Comparison of ENCODE assay signal across 21 mouse cellular contexts in genomic region chr10:34856494-34857146, GRCm38 (mm10).
"Had no signal": no experiment of that assay in that cellular context is flagged by ENCODE, and none has a peak within 500 bp of the region (broad histone marks: within the 10 kb centered on the region; RNA-seq: fewer than 3 reads in every experiment).

No protein-coding gene starts in this region.

- H3K4me1 ChIP-seq: intestine, embryonic 15.5 days; kidney, embryonic 15.5 days; limb, embryonic 12.5 days; limb, embryonic 15.5 days; megakaryocyte, embryonic 14.5 days; midbrain, embryonic 12.5 days; stomach, embryonic 15.5 days had no signal

- ATAC-seq: intestine, embryonic 15.5 days; liver, postnatal 0 days; lung, postnatal 0 days had no signal

- H3K9me3 ChIP-seq: intestine, embryonic 15.5 days; kidney, embryonic 15.5 days; limb, embryonic 12.5 days; limb, embryonic 15.5 days; megakaryocyte, embryonic 14.5 days; midbrain, embryonic 12.5 days; stomach, embryonic 15.5 days had no signal

- H3K9ac ChIP-seq: intestine, embryonic 15.5 days; kidney, embryonic 15.5 days; limb, embryonic 12.5 days; limb, embryonic 15.5 days; liver, embryonic 14.5 days; liver, postnatal 0 days; lung, embryonic 14.5 days; midbrain, embryonic 12.5 days; stomach, embryonic 15.5 days had no signal

- H3K27me3 ChIP-seq: intestine, embryonic 15.5 days; kidney, embryonic 15.5 days; limb, embryonic 12.5 days; limb, embryonic 15.5 days; megakaryocyte, embryonic 14.5 days; midbrain, embryonic 12.5 days; stomach, embryonic 15.5 days had no signal

- H3K36me3 ChIP-seq: intestine, embryonic 15.5 days; kidney, embryonic 15.5 days; limb, embryonic 12.5 days; limb, embryonic 15.5 days; midbrain, embryonic 12.5 days; stomach, embryonic 15.5 days had no signal

- H3K4me3 ChIP-seq: intestine, embryonic 15.5 days; kidney, embryonic 15.5 days; limb, embryonic 12.5 days; limb, embryonic 15.5 days; megakaryocyte, embryonic 14.5 days; midbrain, embryonic 12.5 days; stomach, embryonic 15.5 days had no signal

- H3K27ac ChIP-seq: intestine, embryonic 15.5 days; kidney, embryonic 15.5 days; limb, embryonic 12.5 days; limb, embryonic 15.5 days; liver, embryonic 14.5 days; midbrain, embryonic 12.5 days; stomach, embryonic 15.5 days had no signal

- DNase-seq: kidney, adult 11 months; kidney, adult 8-10 months; kidney, postnatal 14 days; kidney, postnatal 4 days; left cerebral cortex, postnatal 4 days; liver, postnatal 0 days; lung, embryonic 14.5 days; right cerebral cortex, postnatal 25 days; spleen, adult 18-20 months; thymus, adult 18-20 months; thymus, postnatal 36 days had no signal

- H3K4me2 ChIP-seq: intestine, embryonic 15.5 days; kidney, embryonic 15.5 days; limb, embryonic 12.5 days; limb, embryonic 15.5 days; liver, embryonic 11.5 days; lung, embryonic 14.5 days; midbrain, embryonic 12.5 days; stomach, embryonic 15.5 days had no signal
